Mouse (Mus musculus): Measurements from ENCODE around the gene Gins1. TPM values are rescaled to one million over a fixed set of nuclear protein-coding genes. Genes with fewer than 3 reads are reported as not detected.

The Gins1 gene
- 3.6 and 7.5 TPM in 2 replicates for polyA plus RNA-seq (2012; ENCODE audit: low replicate concordance)

DNA sequence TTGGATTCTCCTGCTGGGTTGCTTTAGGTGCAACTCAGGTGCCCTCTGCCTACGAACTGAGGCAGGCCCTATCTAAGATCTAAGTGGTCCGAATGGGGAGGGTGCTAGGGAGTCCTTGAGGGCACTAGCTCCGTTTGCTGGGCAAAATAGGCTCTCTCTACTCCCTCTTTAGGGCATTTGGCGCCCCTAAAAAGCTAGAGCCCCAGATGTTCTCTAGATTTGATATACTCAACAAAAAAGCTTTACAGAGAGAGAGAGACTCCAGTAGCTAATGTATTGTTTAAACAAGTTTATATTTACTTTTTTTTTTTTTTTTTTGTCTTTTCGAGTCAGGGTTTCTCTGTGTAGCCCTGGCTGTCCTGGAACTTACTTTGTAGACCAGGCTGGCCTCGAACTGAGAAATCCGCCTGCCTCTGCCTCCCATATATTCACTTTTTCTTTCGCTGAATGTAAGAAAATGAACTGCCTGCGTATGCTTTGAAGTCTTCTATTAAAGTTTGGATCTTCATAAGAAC is at the start of gene Gins1:
Gins1 (plus strand) TSS at position 465 of the 515 bp plus-strand sequence.

DNA sequence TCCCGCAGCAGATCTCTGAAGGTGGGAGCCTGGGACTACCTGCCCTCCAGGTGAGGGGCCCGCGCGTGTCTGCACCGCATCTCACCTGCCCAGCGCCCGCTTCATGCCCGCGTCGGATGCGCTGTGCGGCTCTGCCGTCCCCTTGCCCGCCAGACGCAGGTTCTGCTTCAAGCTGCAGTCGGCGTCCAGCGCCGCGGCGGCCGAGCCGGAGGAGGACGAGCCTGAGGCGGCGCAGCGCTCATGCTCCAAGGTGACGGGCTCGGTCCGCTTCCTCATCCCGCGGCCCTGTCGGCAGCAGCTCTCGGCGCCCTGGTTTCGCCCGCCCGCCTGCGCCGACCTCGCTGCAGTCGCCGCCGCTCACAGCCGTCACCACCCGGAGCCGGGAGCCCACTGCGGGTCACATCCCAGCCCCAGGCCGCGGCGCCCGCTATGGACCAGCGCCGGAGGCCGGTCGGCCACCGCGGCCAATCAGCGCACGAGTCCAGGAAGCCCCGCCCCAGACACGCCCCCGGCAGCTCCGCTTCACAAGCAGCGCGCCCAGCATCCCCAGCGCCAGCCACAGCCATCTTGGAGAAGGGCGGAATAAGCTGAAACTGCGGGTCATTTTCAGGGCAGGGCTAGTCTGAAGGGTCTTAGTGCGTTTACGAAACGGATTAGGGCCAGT is 796 bp upstream of the Gins1 start, which contains the start of gene Abhd12:
Abhd12 (minus strand) TSS at position 470 of the 664 bp plus-strand sequence.

Other genes with a start within 250 kb of the Gins1 start
- 56.2 and 58.0 TPM in 2 replicates for gene Acss1, start 236.9 kb upstream of the Gins1 start, polyA plus RNA-seq (2012; ENCODE audit: low replicate concordance)
- gene Vsx1, start 216.0 kb upstream of the Gins1 start, polyA plus RNA-seq (2012; ENCODE audit: low replicate concordance) = 0.05 TPM in 1 of 2 replicates, not detected in the other
- gene Entpd6, start 156.4 kb upstream of the Gins1 start, polyA plus RNA-seq (2012; ENCODE audit: low replicate concordance) = 24.3 and 33.9 TPM in 2 replicates
- gene Pygb, start 118.7 kb upstream of the Gins1 start, polyA plus RNA-seq (2012; ENCODE audit: low replicate concordance) = 5.7 and 15.1 TPM in 2 replicates
- gene Abhd12, start 659 bp upstream of the Gins1 start, polyA plus RNA-seq (2012; ENCODE audit: low replicate concordance) = 29.6 and 48.1 TPM in 2 replicates
- gene Ninl, start 134.0 kb downstream of the Gins1 start, polyA plus RNA-seq (2012; ENCODE audit: low replicate concordance) = 7.5 and 7.8 TPM in 2 replicates
- gene Nanp, start 134.0 kb downstream of the Gins1 start, polyA plus RNA-seq (2012; ENCODE audit: low replicate concordance) = 2.0 and 12.2 TPM in 2 replicates
- not detected in 2 replicates for gene Gm14151, start 186.9 kb downstream of the Gins1 start, polyA plus RNA-seq (2012; ENCODE audit: low replicate concordance)
- not detected in 2 replicates for gene Gm14147, start 192.8 kb downstream of the Gins1 start, polyA plus RNA-seq (2012; ENCODE audit: low replicate concordance)

Data from leukemia stem cell, adult 10-12 weeks (primary cell).